Mouse (Mus musculus): ENCODE measurements around the gene Atxn2. TPM values are rescaled to one million over a fixed set of nuclear protein-coding genes. Genes with fewer than 3 reads are reported as not detected.

The Atxn2 gene
- polyA plus RNA-seq, 1 experiment from 2014 or later, result 60.1 TPM

DNA sequence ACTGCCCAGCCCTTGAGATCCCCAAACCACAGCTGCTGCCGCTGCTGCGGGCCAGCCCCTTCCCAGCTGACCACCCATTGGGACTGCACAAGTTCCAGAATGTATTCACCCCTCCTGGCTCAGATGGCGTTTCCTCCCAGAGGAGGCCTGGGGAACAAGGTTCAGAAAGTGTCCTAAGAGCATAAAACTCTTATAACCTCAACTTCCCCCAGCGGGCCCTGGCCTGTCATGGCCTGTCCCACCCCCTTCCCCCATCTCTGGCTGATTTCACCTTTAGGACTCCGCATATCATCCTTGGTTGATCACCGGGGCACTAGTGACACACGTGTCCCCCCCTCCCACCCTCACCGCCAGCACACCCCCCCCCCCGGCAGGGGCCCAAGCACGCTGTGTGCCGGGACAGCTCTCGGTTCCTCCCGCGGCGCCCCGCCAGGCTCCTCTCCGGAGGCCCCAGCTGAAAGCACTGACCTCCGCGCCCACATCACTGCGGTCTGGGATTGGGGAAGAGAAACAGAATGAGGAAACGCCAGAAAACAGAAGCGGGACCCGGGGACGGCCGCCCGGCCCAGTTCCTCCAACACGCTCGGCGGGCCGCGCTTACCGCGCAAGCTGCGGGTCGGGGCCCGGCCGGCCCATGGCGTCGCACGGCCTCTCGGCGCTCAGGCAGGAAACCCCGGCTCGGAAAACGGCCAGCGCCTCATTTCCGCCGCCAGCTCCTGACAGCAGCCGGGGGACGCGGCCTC is 125.0 kb downstream of the Atxn2 start:
- WGBS, result under 1% methylated on average over 50 of the region's 51 CpGs
- peak overlapping the region; percentile 82 for H3K4me3 ChIP-seq (ENCODE audit: low read depth, low read length)
- no peaks in the 10 kb centered on the region for H3K36me3 ChIP-seq (ENCODE audit: control insufficient read depth, insufficient read depth, low read length)
- peak overlapping the region; percentile 87 for H3K4me2 ChIP-seq (ENCODE audit: low read length)
- H3K4me1 ChIP-seq (ENCODE audit: control insufficient read depth, insufficient read depth, low read length), result peaks cover 30% of the 10 kb centered on the region
- H3K27me3 ChIP-seq (ENCODE audit: control insufficient read depth, insufficient read depth, low read depth, low read length), result peaks cover 21% of the 10 kb centered on the region
- ATAC-seq, result peak; percentile 0; the same call in 1 of the 2 replicates
- no peaks in the 10 kb centered on the region for H3K9me3 ChIP-seq (replicated peaks; ENCODE audit: control insufficient read depth, low read length, poor library complexity, severe bottlenecking)
- 0 out of 2 replicates have a peak overlapping the region, but pooled peaks have one; percentile 36 for H3K27ac ChIP-seq (ENCODE audit: low read length)
- H3K9ac ChIP-seq (ENCODE audit: low read depth, low read length), result peak overlapping the region; percentile 81

DNA sequence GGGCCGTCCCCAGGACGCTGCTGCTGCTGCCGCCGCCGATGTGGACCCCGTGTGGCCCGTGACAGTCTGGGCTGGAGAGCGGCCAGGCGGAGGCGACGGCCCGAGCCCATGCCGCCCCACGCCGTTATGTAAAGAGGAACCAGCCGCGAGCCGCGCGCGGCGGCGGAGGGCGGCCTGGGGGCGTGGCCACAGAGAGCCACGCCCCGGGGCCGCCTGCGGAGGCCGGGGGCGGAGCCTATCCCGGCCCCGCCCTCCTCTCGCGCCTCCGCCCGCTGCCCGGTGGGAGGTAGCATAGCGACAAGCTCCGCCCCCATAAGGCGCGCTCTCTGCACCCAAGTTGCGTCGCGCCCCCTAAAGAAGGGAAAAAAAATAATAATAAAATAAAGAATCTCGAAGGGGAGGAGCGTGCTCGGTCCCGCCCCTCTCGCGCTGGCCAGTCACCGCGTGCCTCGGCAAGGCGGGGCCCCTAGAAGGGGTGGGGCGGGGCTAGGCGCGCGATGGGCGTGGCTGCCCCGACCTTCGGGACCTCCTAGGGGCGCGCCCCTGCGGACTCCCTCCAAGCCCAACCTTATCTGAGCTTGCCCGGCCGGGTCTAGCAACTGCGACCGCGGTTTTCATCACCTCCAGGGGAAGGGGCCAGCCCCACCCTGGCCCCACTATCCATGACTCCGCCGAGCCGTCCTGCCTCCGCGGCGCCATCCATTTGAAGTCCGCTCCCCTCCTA is 125.7 kb downstream of the Atxn2 start:
- Histone ChIP-seq H3K4me2 (ENCODE audit: low read length) (peak overlapping the region; percentile 87), H3K4me3 (ENCODE audit: low read depth, low read length) (peak overlapping the region; percentile 82), H3K9ac (ENCODE audit: low read depth, low read length) (peak overlapping the region; percentile 81), H3K27me3 (ENCODE audit: control insufficient read depth, insufficient read depth, low read depth, low read length) (peaks cover 21% of the 10 kb centered on the region), H3K27ac (ENCODE audit: low read length) (0 out of 2 replicates have a peak overlapping the region, but pooled peaks have one; percentile 36), H3K4me1 (ENCODE audit: control insufficient read depth, insufficient read depth, low read length) (peaks cover 30% of the 10 kb centered on the region), H3K36me3 (ENCODE audit: control insufficient read depth, insufficient read depth, low read length) (no peaks in the 10 kb centered on the region), H3K9me3 (replicated peaks; ENCODE audit: control insufficient read depth, low read length, poor library complexity, severe bottlenecking) (no peaks in the 10 kb centered on the region)
- ATAC-seq, result peak; percentile 59
- WGBS, result under 1% methylated on average over 67 of the region's 77 CpGs

DNA sequence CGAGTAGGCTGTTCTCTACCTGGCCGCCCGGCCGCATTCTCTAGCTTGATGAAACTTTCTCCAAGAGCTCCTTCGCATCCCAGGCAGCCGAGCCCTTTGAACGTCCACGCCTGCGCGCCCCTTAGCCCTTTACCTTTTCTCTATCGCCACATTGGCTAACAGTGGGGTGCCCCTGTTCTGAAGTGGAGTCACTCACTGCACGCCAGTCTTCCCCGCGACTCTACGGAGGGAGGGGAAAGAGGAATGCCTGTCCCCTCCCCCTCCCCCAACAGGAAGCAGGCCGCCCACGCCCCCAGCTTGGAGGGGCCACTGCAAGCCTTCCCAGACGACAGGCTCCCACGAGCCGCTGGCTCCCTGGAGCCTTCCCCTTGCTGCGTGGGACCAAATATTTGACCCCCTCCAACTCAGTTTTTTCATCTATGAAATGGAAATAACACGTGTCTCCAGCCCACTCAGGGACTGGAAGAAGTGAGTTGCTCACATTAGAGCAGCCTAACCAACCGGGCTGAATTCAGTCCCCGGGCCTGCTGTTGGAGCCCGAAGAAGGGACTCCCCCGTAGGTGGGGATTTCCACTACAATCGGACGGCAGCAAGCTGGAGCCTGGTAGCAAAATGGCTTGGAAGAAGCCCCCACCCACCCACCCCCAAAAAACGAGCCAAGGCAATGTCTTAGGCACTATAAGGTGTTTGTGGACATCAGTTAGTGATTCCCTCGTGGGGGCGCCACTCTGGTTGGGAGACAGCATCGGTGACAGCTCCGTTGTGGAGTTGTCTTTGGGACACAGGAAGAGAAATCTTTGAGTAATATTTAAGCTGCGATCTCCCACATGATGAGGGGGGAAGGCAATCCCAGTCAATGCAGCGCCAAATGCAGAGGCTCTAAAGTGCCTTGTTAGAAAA is 126.6 kb downstream of the Atxn2 start, which contains the start of gene Sh2b3:
Gene Sh2b3, minus strand, starts transcription at position 206 of the 900 bp plus-strand sequence.
- Histone ChIP-seq H3K9ac (ENCODE audit: low read depth, low read length) (peak within 1 kb of the TSS; percentile 81), H3K4me3 (ENCODE audit: low read depth, low read length) (peak within 1 kb of the TSS; percentile 82), H3K27me3 (ENCODE audit: control insufficient read depth, insufficient read depth, low read depth, low read length) (peaks cover 21% of the 10 kb centered on the region), H3K9me3 (replicated peaks; ENCODE audit: control insufficient read depth, low read length, poor library complexity, severe bottlenecking) (no peaks in the 10 kb centered on the region), H3K4me1 (ENCODE audit: control insufficient read depth, insufficient read depth, low read length) (peaks cover 32% of the 10 kb centered on the region), H3K36me3 (ENCODE audit: control insufficient read depth, insufficient read depth, low read length) (no peaks in the 10 kb centered on the region), H3K4me2 (ENCODE audit: low read length) (peak within 1 kb of the TSS; percentile 87), H3K27ac (ENCODE audit: low read length) (0 out of 2 replicates have a peak within 1 kb of the TSS, but pooled peaks have one; percentile 36)
- no peak; the same call in 1 of the 2 replicates for ATAC-seq
- 1% methylated on average over 35 of the region's 35 CpGs for WGBS

DNA sequence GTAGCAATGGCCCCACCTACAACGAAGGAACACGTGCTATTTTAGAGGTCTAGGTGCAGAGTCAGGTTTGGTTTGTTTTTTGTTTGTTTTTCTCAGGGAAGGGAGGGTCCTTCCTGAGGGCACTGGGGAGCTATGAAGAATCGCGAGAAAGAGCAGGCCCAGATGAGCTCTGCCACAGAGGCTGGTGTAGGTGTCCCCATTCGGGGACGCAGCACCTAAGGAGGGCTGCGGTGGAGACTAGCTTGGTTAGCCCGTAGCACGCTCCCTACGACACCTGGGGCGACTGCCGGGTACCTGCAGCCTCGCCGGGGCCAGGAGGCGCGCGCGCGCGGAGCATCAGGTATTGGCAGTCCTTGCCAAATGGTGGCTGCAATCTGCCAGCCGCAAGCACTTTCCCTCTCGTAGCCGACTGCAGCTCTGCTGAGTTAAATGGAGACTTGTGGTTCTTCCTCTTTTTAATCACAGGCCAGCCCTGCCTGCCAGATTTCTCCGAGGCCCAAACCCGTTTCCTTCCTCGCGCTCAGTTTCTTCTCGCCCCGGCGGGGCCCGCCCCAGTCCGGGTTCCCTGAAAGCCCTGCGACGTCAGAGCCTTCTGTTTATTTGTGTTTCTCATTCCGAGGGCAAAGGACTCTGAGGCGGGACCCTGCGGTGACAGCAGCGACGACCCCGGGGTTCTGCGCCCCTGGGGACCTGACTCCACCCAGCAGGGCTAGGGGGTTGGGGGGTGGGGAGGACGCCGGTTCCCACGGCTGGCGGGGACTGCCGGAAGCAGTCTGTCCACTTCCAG is 127.4 kb downstream of the Atxn2 start:
- no peaks in the 10 kb centered on the region for H3K36me3 ChIP-seq (ENCODE audit: control insufficient read depth, insufficient read depth, low read length)
- peak overlapping the region; percentile 37 for H3K4me3 ChIP-seq (ENCODE audit: low read depth, low read length)
- no peaks in the 10 kb centered on the region for H3K9me3 ChIP-seq (replicated peaks; ENCODE audit: control insufficient read depth, low read length, poor library complexity, severe bottlenecking)
- 1% methylated on average over 46 of the region's 46 CpGs for WGBS
- H3K9ac ChIP-seq (ENCODE audit: low read depth, low read length), result peak overlapping the region; percentile 52
- H3K27ac ChIP-seq (ENCODE audit: low read length), result no peak overlapping the region
- H3K4me1 ChIP-seq (ENCODE audit: control insufficient read depth, insufficient read depth, low read length), result peaks cover 36% of the 10 kb centered on the region
- peak overlapping the region; percentile 87 for H3K4me2 ChIP-seq (ENCODE audit: low read length)
- ATAC-seq, result no peak
- H3K27me3 ChIP-seq (ENCODE audit: control insufficient read depth, insufficient read depth, low read depth, low read length), result peaks cover 26% of the 10 kb centered on the region

DNA sequence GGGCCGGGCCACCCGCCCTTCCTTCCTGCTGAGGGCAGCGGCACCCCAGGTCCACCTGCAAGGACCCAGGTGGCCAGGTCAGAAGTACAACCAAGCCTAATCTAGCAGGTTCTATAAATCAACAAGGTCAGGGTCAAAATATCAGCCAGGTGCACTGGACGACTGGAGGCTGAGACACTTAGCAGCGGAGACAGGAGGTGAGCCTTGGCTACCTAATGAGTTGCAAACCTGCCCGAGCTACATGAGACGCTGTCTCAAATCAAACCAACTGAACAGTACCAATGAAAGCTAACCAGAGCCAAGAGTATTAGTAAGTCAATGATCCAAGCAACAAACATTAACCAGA is 128.0 kb downstream of the Atxn2 start:
- Histone ChIP-seq H3K4me1 (ENCODE audit: control insufficient read depth, insufficient read depth, low read length) (peaks cover 36% of the 10 kb centered on the region), H3K4me2 (ENCODE audit: low read length) (peak overlapping the region; percentile 87), H3K9ac (ENCODE audit: low read depth, low read length) (no peak overlapping the region), H3K4me3 (ENCODE audit: low read depth, low read length) (peak overlapping the region; percentile 37; the same call in 1 of the 2 replicates), H3K27ac (ENCODE audit: low read length) (no peak overlapping the region), H3K9me3 (replicated peaks; ENCODE audit: control insufficient read depth, low read length, poor library complexity, severe bottlenecking) (no peaks in the 10 kb centered on the region), H3K36me3 (ENCODE audit: control insufficient read depth, insufficient read depth, low read length) (no peaks in the 10 kb centered on the region), H3K27me3 (ENCODE audit: control insufficient read depth, insufficient read depth, low read depth, low read length) (peaks cover 32% of the 10 kb centered on the region)
- ATAC-seq, result no peak
- WGBS, result 33% methylated on average over 7 of the region's 7 CpGs

DNA sequence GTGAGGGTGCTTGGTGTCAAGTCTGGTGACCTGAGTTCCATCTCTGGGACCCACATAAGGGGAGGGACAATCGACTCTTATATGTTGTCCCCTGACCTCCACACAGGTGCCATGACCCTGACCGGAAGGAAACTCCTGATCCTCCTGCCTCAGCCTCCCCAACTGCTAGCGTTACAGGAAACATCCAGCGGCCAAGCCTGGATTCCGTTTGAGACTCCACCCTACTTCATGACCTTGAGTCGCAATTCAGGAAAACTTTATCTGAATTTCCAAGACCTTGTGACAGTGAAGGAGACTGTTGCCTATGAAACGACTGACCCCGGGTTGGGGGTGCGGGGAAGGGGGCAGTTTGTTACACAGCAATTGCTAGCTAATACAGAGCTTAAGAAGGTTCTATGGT is 130.4 kb downstream of the Atxn2 start:
- Histone ChIP-seq H3K4me1 (ENCODE audit: control insufficient read depth, insufficient read depth, low read length) (peaks cover 26% of the 10 kb centered on the region), H3K27me3 (ENCODE audit: control insufficient read depth, insufficient read depth, low read depth, low read length) (peaks cover 34% of the 10 kb centered on the region), H3K4me2 (ENCODE audit: low read length) (no peak overlapping the region), H3K9me3 (replicated peaks; ENCODE audit: control insufficient read depth, low read length, poor library complexity, severe bottlenecking) (no peaks in the 10 kb centered on the region), H3K4me3 (ENCODE audit: low read depth, low read length) (no peak overlapping the region), H3K27ac (ENCODE audit: low read length) (no peak overlapping the region), H3K36me3 (ENCODE audit: control insufficient read depth, insufficient read depth, low read length) (no peaks in the 10 kb centered on the region), H3K9ac (ENCODE audit: low read depth, low read length) (no peak overlapping the region)
- no peak for ATAC-seq
- WGBS, result 91% methylated on average over 9 of the region's 9 CpGs

DNA sequence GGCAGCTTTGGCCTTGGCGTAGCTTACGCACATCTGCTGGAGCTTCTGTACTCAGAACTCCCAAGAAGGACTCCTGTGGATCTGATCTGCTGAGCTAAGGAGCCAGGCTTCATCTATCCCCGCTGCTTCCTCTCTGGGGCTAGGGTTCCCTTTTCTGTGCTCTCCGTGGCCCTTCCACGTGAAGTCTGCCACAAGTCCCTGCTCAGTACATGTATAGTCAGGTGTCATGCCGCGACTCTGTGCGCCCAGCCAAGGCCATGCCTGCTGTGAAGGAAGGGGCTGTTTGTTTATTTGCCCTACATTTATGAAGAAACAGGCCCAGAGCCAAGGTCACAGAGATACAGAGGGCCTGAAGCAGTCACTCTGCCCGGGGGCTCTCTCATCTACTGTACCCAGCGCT is 130.8 kb downstream of the Atxn2 start:
- peaks cover 24% of the 10 kb centered on the region for H3K4me1 ChIP-seq (ENCODE audit: control insufficient read depth, insufficient read depth, low read length)
- ATAC-seq, result no peak
- peaks cover 32% of the 10 kb centered on the region for H3K27me3 ChIP-seq (ENCODE audit: control insufficient read depth, insufficient read depth, low read depth, low read length)
- no peak overlapping the region for H3K4me2 ChIP-seq (ENCODE audit: low read length)
- H3K4me3 ChIP-seq (ENCODE audit: low read depth, low read length), result no peak overlapping the region
- H3K27ac ChIP-seq (ENCODE audit: low read length), result no peak overlapping the region
- no peak overlapping the region for H3K9ac ChIP-seq (ENCODE audit: low read depth, low read length)
- no peaks in the 10 kb centered on the region for H3K36me3 ChIP-seq (ENCODE audit: control insufficient read depth, insufficient read depth, low read length)
- WGBS, result 52% methylated on average over 10 of the region's 10 CpGs
- H3K9me3 ChIP-seq (replicated peaks; ENCODE audit: control insufficient read depth, low read length, poor library complexity, severe bottlenecking), result no peaks in the 10 kb centered on the region

DNA sequence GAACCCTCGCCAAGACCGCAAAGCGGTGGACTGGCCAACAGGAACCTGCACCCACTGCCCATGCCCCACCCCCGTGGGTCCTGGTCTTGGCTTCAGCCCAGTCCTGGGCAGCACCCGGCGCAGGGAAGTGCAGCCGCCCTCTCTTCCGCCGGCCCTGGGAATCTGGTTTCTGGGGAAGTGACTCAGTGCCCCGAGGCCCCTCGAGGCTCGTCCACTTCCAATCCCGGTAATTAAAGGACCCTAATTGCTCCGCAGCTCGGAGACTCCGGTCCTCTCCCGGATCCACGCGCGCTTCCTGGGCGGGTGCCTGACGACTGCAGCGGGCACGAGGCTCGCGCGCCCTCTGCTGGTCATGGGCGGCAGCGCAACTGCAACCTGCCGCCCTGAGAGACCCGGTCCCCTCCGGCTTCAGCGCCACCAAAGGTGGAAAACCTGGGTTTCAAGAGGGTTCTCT is 131.6 kb downstream of the Atxn2 start:
- peak overlapping the region; percentile 67 for H3K9ac ChIP-seq (ENCODE audit: low read depth, low read length)
- no peak overlapping the region for H3K27ac ChIP-seq (ENCODE audit: low read length)
- peaks cover 26% of the 10 kb centered on the region for H3K27me3 ChIP-seq (ENCODE audit: control insufficient read depth, insufficient read depth, low read depth, low read length)
- ATAC-seq, result peak; percentile 56
- under 1% methylated on average over 33 of the region's 33 CpGs for WGBS
- peak overlapping the region; percentile 84 for H3K4me2 ChIP-seq (ENCODE audit: low read length)
- no peaks in the 10 kb centered on the region for H3K9me3 ChIP-seq (replicated peaks; ENCODE audit: control insufficient read depth, low read length, poor library complexity, severe bottlenecking)
- no peaks in the 10 kb centered on the region for H3K36me3 ChIP-seq (ENCODE audit: control insufficient read depth, insufficient read depth, low read length)
- H3K4me3 ChIP-seq (ENCODE audit: low read depth, low read length), result peak overlapping the region; percentile 45
- H3K4me1 ChIP-seq (ENCODE audit: control insufficient read depth, insufficient read depth, low read length), result peaks cover 17% of the 10 kb centered on the region

Measured in midbrain, embryonic 16.5 days (tissue).